Mouse (Mus musculus) limb, embryonic 11.5 days (tissue): ENCODE measurements around the gene Prss53. TPM values are rescaled to one million over a fixed set of nuclear protein-coding genes. Genes with fewer than 3 reads are reported as not detected.

Experiments used
- ATAC-seq: fragments of 200-750 bp; cut with Nextera tagmentation; 2 replicates; pipeline ENCODE4 v1.8.0; 2017; ENCODE audit warnings: low read depth; ENCODE audit not compliant: insufficient number of reproducible peaks, low FRiP score, low TSS enrichment
- DNase-seq: peaks from one replicate; pipeline ENCODE4 v3.0.0-alpha.2; 2015; ENCODE audit warnings: low spot score
- H3K27ac ChIP-seq: fragments of 300-500 bp; sonication (generic); replicated peaks from 2 replicates; pipeline ENCODE4 v1.5.1; 2014; ENCODE audit warnings: low read depth, mild to moderate bottlenecking, low read length
- H3K27me3 ChIP-seq: fragments of 300-500 bp; sonication (generic); 2 replicates; pipeline ENCODE4 v1.6.1; 2014; ENCODE audit warnings: mild to moderate bottlenecking, low read length, mixed read lengths; ENCODE audit not compliant: control insufficient read depth, insufficient read depth
- H3K36me3 ChIP-seq: fragments of 300-500 bp; sonication (generic); 2 replicates; pipeline ENCODE4 v1.6.1; 2014; ENCODE audit warnings: mild to moderate bottlenecking, low read length, moderate library complexity, mixed read lengths; ENCODE audit not compliant: control insufficient read depth, insufficient read depth
- H3K4me1 ChIP-seq: fragments of 300-500 bp; sonication (generic); 2 replicates; pipeline ENCODE4 v1.6.1; 2014; ENCODE audit warnings: low read length, mixed read lengths; ENCODE audit not compliant: control insufficient read depth, insufficient read depth
- H3K4me2 ChIP-seq: fragments of 300-500 bp; sonication (generic); 2 replicates; pipeline ENCODE4 v1.6.1; 2014; ENCODE audit warnings: low read depth, mild to moderate bottlenecking, moderate library complexity; ENCODE audit not compliant: severe bottlenecking
- H3K4me3 ChIP-seq: fragments of 300-500 bp; sonication (generic); 2 replicates; pipeline ENCODE4 v1.5.1; 2014; ENCODE audit warnings: low read depth, low read length
- H3K9ac ChIP-seq: fragments of 300-500 bp; sonication (generic); 2 replicates; pipeline ENCODE4 v1.6.1; 2014; ENCODE audit warnings: mild to moderate bottlenecking, low read length
- H3K9me3 ChIP-seq: fragments of 300-500 bp; sonication (generic); 2 replicates; pipeline ENCODE4 v1.6.1; 2016; ENCODE audit warnings: low read length; ENCODE audit not compliant: control insufficient read depth
- WGBS: fragments of 180-500 bp; shearing (Covaris S2); extraction: QIAGEN DNeasy Blood & Tissue Kit; methylation state at CpG from one replicate; pipeline ENCODE4 v1.1.7; 2014; 5-methylcytosine and 5-hydroxymethylcytosine counted together
- polyA plus RNA-seq: library from polyadenylated mRNA; unstranded; fragments of >200 nt; fragmentation: Nextera tagmentation; extraction: Ambion mirVana; gene quantifications from 2 replicates; pipeline ENCODE4 v1.2.1, GENCODE M21; 2014

Gene Prss53
- polyA plus RNA-seq, 1 experiment from 2014 or later, result 0.85 TPM

GRCm38 (mm10) chr7:127930636-127931035, 39.9 kb upstream of the Prss53 start:
- Histone ChIP-seq H3K27ac (no peak overlapping the region), H3K9ac (no peak overlapping the region), H3K9me3 (no peaks in the 10 kb centered on the region), H3K36me3 (peaks cover 2% of the 10 kb centered on the region; the same call in 1 of the 2 replicates), H3K4me2 (no peak overlapping the region), H3K4me1 (no peaks in the 10 kb centered on the region), H3K27me3 (peaks cover 18% of the 10 kb centered on the region), H3K4me3 (no peak overlapping the region)
- DNase-seq, result no peak
- WGBS, result 83% methylated on average over 5 of the region's 5 CpGs
- ATAC-seq, result no peak

- H3K4me3 ChIP-seq, result peak within 1 kb of the TSS; percentile 22
- peaks cover 5% of the 10 kb centered on the region; the same call in 1 of the 2 replicates for H3K36me3 ChIP-seq
- no peaks in the 10 kb centered on the region for H3K9me3 ChIP-seq
- H3K4me1 ChIP-seq, result no peaks in the 10 kb centered on the region
- H3K27ac ChIP-seq, result no peak within 1 kb of the TSS
- H3K9ac ChIP-seq, result peak within 1 kb of the TSS; percentile 51
- WGBS, result 8% methylated on average over 6 of the region's 6 CpGs
- DNase-seq, result no peak
- peaks cover 18% of the 10 kb centered on the region for H3K27me3 ChIP-seq
- ATAC-seq, result no peak
- H3K4me2 ChIP-seq, result peak within 1 kb of the TSS; percentile 42
Observed at GRCm38 (mm10) chr7:127929923-127930322, 39.2 kb upstream of the Prss53 start, which contains the start of gene Prss8. Gene Prss8 (minus strand): TSS chr7:127930104.

- 56% methylated on average over 5 of the region's 5 CpGs for WGBS
- no peak overlapping the region for H3K27ac ChIP-seq
- H3K36me3 ChIP-seq, result peaks cover 5% of the 10 kb centered on the region; the same call in 1 of the 2 replicates
- no peaks in the 10 kb centered on the region for H3K4me1 ChIP-seq
- peaks cover 18% of the 10 kb centered on the region for H3K27me3 ChIP-seq
- H3K9ac ChIP-seq, result no peak overlapping the region
- ATAC-seq (no peak), DNase-seq (no peak)
- no peak overlapping the region for H3K4me3 ChIP-seq
- no peak overlapping the region for H3K4me2 ChIP-seq
- no peaks in the 10 kb centered on the region for H3K9me3 ChIP-seq
Observed at GRCm38 (mm10) chr7:127928596-127928995, 37.8 kb upstream of the Prss53 start.

GRCm38 (mm10) chr7:127927726-127928125, 37.0 kb upstream of the Prss53 start:
- Histone ChIP-seq H3K36me3 (peaks cover 5% of the 10 kb centered on the region; the same call in 1 of the 2 replicates), H3K9ac (no peak overlapping the region), H3K4me1 (no peaks in the 10 kb centered on the region), H3K27ac (no peak overlapping the region), H3K4me2 (no peak overlapping the region), H3K9me3 (no peaks in the 10 kb centered on the region), H3K4me3 (no peak overlapping the region), H3K27me3 (peaks cover 18% of the 10 kb centered on the region)
- ATAC-seq, result no peak
- WGBS, result 87% methylated on average over 11 of the region's 11 CpGs
- no peak for DNase-seq

GRCm38 (mm10) chr7:127926846-127927245, 36.1 kb upstream of the Prss53 start:
- H3K4me2 ChIP-seq, result no peak overlapping the region
- H3K4me3 ChIP-seq, result no peak overlapping the region
- no peak for ATAC-seq
- no peak overlapping the region for H3K27ac ChIP-seq
- peaks cover 18% of the 10 kb centered on the region for H3K27me3 ChIP-seq
- DNase-seq, result no peak
- H3K36me3 ChIP-seq, result peaks cover 5% of the 10 kb centered on the region; the same call in 1 of the 2 replicates
- 89% methylated on average over 11 of the region's 11 CpGs for WGBS
- no peaks in the 10 kb centered on the region for H3K4me1 ChIP-seq
- H3K9ac ChIP-seq, result no peak overlapping the region
- no peaks in the 10 kb centered on the region for H3K9me3 ChIP-seq

- WGBS, result 89% methylated on average over 8 of the region's 8 CpGs
- peak overlapping the region; percentile 17; the same call in 1 of the 2 replicates for H3K4me2 ChIP-seq
- H3K9me3 ChIP-seq, result no peaks in the 10 kb centered on the region
- DNase-seq (no peak), ATAC-seq (no peak)
- no peak overlapping the region for H3K27ac ChIP-seq
- no peak overlapping the region for H3K4me3 ChIP-seq
- H3K36me3 ChIP-seq, result peaks cover 5% of the 10 kb centered on the region; the same call in 1 of the 2 replicates
- no peaks in the 10 kb centered on the region for H3K4me1 ChIP-seq
- peaks cover 18% of the 10 kb centered on the region for H3K27me3 ChIP-seq
- H3K9ac ChIP-seq, result no peak overlapping the region
Observed at GRCm38 (mm10) chr7:127926066-127926465, 35.3 kb upstream of the Prss53 start.

- Histone ChIP-seq H3K4me3 (no peak overlapping the region), H3K27ac (no peak overlapping the region), H3K36me3 (peaks cover 5% of the 10 kb centered on the region; the same call in 1 of the 2 replicates), H3K4me2 (no peak overlapping the region), H3K4me1 (no peaks in the 10 kb centered on the region), H3K27me3 (peaks cover 16% of the 10 kb centered on the region), H3K9me3 (no peaks in the 10 kb centered on the region), H3K9ac (no peak overlapping the region)
- 79% methylated on average over 5 of the region's 5 CpGs for WGBS
- DNase-seq (no peak), ATAC-seq (no peak)
Observed at GRCm38 (mm10) chr7:127925252-127925651, 34.5 kb upstream of the Prss53 start.

- no peak for ATAC-seq
Observed at GRCm38 (mm10) chr7:127923714-127924113, 32.9 kb upstream of the Prss53 start.

More at GRCm38 (mm10) chr7:127923714-127924113, 32.9 kb upstream of the Prss53 start:
- no peak overlapping the region for H3K9ac ChIP-seq
- DNase-seq, result no peak
- no peak overlapping the region for H3K27ac ChIP-seq
- no peak overlapping the region for H3K4me3 ChIP-seq
- peaks cover 8% of the 10 kb centered on the region; the same call in 1 of the 2 replicates for H3K36me3 ChIP-seq
- WGBS, result 89% methylated on average over 5 of the region's 5 CpGs
- H3K4me1 ChIP-seq, result no peaks in the 10 kb centered on the region
- H3K4me2 ChIP-seq, result no peak overlapping the region
- peaks cover 2% of the 10 kb centered on the region; the same call in 1 of the 2 replicates for H3K27me3 ChIP-seq
- no peaks in the 10 kb centered on the region for H3K9me3 ChIP-seq
